Mouse (Mus musculus) 3T3-L1 (cell line): ENCODE data around the gene Vmn1r171.
"Not testable (repeated sequence)": the region's sequence is repeated elsewhere in the genome, so short reads cannot be mapped to it uniquely, and the experiment has no call there.

Experiments
- DNase-seq: peaks from one replicate; pipeline ENCODE4 v3.0.0-alpha.2; 2015; ENCODE audit warnings: low read depth, low spot score

Gene Vmn1r171

GRCm38 (mm10) chr7:23630422-23630821, at the start of gene Vmn1r171:
Gene Vmn1r171, plus strand, starts transcription at chr7:23630722.
- no peak for DNase-seq

- not testable (repeated sequence) for DNase-seq
Observed at GRCm38 (mm10) chr7:23605875-23606274, 24.6 kb upstream of the Vmn1r171 start, which contains the start of gene Vmn1r170. Gene Vmn1r170, plus strand, starts transcription at chr7:23606175.

- no peak for DNase-seq
Observed at GRCm38 (mm10) chr7:23658016-23658415, 27.5 kb downstream of the Vmn1r171 start, which contains the start of gene Vmn1r172. Gene Vmn1r172, plus strand, starts transcription at chr7:23658316.
